Mouse (Mus musculus): ENCODE results near the gene Hs2st1.

DNA sequence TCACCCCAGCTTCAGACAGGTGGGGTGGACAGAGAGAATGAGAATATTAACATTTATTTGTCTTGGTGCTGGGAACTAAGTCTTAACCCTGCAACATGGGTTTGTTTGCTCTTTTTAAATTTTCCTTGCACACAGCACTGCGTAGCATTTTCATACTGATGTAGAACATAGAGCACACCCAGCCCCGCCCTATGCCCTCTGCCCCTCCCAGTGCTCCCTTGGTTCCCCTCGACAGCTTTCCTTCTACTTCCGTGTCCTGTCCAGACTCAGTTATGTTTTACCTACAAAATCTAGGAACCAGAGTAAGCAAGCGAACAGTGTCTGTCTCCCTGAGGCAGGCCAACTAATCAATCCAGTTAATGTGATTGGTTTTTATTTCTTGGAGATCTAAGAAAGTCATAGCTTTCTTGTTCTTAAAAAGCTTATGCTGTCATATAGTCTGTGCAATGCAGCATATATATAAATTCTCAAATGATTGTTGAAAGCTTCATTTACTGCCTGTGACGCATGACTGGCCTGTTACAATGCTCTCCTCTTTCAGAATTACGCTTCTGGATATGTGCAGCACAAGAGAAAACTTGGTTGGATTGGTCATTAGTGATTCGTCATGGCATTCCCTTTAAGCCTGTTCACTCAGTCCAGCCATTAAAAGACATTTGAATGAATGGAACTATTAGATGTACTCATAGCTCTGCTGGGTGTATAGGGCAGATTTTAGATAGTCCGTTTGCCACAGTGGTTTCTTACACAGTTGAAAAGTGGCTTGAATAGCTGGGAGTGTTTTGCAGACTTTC is 23.2 kb upstream of the Hs2st1 start:
- no peak for TF ChIP-seq CTCF (IDR thresholded peaks at IDR 0.05; ENCODE audit: low read depth)
- TF ChIP-seq EP300 (IDR thresholded peaks at IDR 0.05; ENCODE audit: low read depth) = no peak

Data from liver, postnatal 0 days (tissue).